Mouse (Mus musculus): Measurements from ENCODE around the gene Krtap5-3. TPM values are rescaled to one million over a fixed set of nuclear protein-coding genes. Genes with fewer than 3 reads are reported as not detected.
"Not testable (repeated sequence)": the region's sequence is repeated elsewhere in the genome, so short reads cannot be mapped to it uniquely, and the experiment has no call there.

Krtap5-3 gene
- not detected in 2 replicates for polyA plus RNA-seq (2014; fragmentation: Nextera tagmentation; extraction: Ambion mirVana)

DNA sequence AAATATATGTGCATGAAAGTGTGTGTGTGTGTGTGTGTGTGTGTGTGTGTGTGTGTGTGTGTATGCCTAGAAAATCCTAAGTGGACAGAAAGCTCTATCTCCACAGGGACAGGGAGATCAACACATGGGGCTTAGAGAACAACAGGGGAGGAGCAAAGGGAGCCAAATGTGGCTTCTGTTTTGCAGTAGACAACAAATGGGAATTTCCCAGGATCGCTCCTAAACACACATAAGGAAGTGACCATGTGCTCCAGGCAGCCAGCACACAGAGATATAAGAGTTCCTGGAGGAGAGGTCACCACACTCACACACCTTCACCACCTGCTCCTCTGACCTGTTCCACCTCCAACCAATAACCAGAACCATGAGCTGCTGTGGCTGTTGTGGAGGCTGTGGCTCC lies at the start of gene Krtap5-3:
TSS of gene Krtap5-3 (plus strand) at position 301 of the 400 bp plus-strand sequence.
- Histone ChIP-seq H3K9ac (replicated peaks; ENCODE audit: low read depth, low read length) (no peak within 1 kb of the TSS), H3K4me1 (ENCODE audit: control insufficient read depth, insufficient read depth, low read length) (no peaks in the 10 kb centered on the region), H3K4me2 (replicated peaks; ENCODE audit: low read depth, low read length) (no peak within 1 kb of the TSS), H3K4me3 (ENCODE audit: low read depth, low read length) (no peak within 1 kb of the TSS), H3K27me3 (ENCODE audit: control insufficient read depth, insufficient read depth, low read length) (no peaks in the 10 kb centered on the region), H3K9me3 (ENCODE audit: control insufficient read depth, low read depth, low read length) (no peaks in the 10 kb centered on the region), H3K36me3 (ENCODE audit: control insufficient read depth, insufficient read depth, low read length) (no peaks in the 10 kb centered on the region), H3K27ac (ENCODE audit: low read length) (no peak within 1 kb of the TSS)
- ATAC-seq (ENCODE audit: insufficient number of reproducible peaks, insufficient read depth, low FRiP score, low read depth), result no peak
- WGBS, result 50% methylated on average over 1 of the region's 1 CpGs

DNA sequence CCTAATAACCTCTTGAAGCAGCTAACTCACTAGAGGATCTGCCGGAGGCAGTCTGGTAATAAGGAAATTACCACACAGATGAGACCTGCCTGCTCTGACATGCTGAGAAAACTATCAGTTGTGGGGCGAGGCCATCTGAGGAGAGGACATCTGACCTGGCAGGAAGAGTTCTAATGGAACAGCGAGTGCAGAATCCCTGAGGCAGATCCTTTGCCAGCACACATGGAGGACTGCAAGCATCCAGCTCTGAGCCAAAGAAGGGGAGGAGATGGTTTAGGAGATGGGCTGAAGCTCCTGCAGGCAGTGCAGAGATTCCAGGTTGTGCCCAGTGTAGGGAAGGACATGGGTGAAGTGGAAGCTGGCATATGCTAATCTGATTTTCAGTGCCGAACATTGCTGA lies 49.0 kb upstream of the Krtap5-3 start:
- Histone ChIP-seq H3K9ac (replicated peaks; ENCODE audit: low read depth, low read length) (no peak overlapping the region), H3K36me3 (ENCODE audit: control insufficient read depth, insufficient read depth, low read length) (no peaks in the 10 kb centered on the region), H3K4me1 (ENCODE audit: control insufficient read depth, insufficient read depth, low read length) (no peaks in the 10 kb centered on the region), H3K4me3 (ENCODE audit: low read depth, low read length) (no peak overlapping the region), H3K27me3 (ENCODE audit: control insufficient read depth, insufficient read depth, low read length) (no peaks in the 10 kb centered on the region), H3K27ac (ENCODE audit: low read length) (no peak overlapping the region), H3K4me2 (replicated peaks; ENCODE audit: low read depth, low read length) (no peak overlapping the region), H3K9me3 (ENCODE audit: control insufficient read depth, low read depth, low read length) (no peaks in the 10 kb centered on the region)
- WGBS, result 76% methylated on average over 4 of the region's 4 CpGs
- no peak for ATAC-seq (ENCODE audit: insufficient number of reproducible peaks, insufficient read depth, low FRiP score, low read depth)

DNA sequence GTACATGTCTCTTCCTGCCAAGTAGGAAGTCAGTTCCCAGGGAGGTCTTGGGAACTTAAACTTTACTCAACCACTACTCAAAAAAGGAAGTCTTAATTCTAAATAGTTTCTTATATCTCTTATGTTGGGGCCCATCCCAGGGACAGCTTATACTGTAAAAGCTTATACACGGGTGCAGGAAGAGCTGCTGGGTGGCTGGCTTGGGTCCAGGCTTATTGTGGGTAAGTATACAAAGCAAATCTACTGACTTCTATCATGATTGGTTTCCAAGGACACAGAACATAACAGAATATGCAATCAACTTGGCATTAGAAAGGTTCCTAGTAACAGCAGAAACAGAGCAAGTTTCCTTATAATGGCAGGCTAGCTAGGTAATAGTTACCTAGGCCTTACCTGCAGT lies 45.9 kb upstream of the Krtap5-3 start:
- Histone ChIP-seq H3K9ac (replicated peaks; ENCODE audit: low read depth, low read length) (no peak overlapping the region), H3K27ac (ENCODE audit: low read length) (no peak overlapping the region), H3K4me1 (ENCODE audit: control insufficient read depth, insufficient read depth, low read length) (no peaks in the 10 kb centered on the region), H3K27me3 (ENCODE audit: control insufficient read depth, insufficient read depth, low read length) (no peaks in the 10 kb centered on the region), H3K4me2 (replicated peaks; ENCODE audit: low read depth, low read length) (no peak overlapping the region), H3K9me3 (ENCODE audit: control insufficient read depth, low read depth, low read length) (no peaks in the 10 kb centered on the region), H3K36me3 (ENCODE audit: control insufficient read depth, insufficient read depth, low read length) (no peaks in the 10 kb centered on the region), H3K4me3 (ENCODE audit: low read depth, low read length) (no peak overlapping the region)
- WGBS, result 47% methylated on average over 1 of the region's 1 CpGs
- ATAC-seq (ENCODE audit: insufficient number of reproducible peaks, insufficient read depth, low FRiP score, low read depth), result no peak

DNA sequence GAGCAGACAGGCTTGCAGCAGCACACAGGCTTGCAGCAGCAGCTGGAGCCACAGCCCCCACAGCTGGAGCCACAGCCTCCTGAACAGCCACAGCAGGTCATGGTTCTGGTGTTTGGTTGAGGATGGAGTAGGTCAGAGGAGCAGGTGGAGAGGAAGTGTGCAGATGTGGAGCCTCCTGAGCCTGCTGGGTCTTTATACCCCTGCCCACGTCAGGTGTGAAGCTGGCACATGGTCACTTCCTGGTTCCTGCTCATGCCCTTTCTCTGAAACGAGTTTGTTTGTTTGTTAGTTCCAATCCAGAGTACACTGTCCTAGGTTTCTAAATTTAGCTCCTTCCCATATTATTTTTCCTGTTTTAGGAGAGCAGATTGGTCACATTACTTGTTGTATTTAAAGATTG lies 44.2 kb upstream of the Krtap5-3 start, which contains the start of gene Gm29735:
TSS of gene Gm29735 (minus strand) at position 101 of the 400 bp plus-strand sequence.
- H3K4me1 ChIP-seq (ENCODE audit: control insufficient read depth, insufficient read depth, low read length); H3K9me3 ChIP-seq (ENCODE audit: control insufficient read depth, low read depth, low read length); H3K27me3 ChIP-seq (ENCODE audit: control insufficient read depth, insufficient read depth, low read length); H3K9ac ChIP-seq (replicated peaks; ENCODE audit: low read depth, low read length); ATAC-seq (ENCODE audit: insufficient number of reproducible peaks, insufficient read depth, low FRiP score, low read depth); H3K36me3 ChIP-seq (ENCODE audit: control insufficient read depth, insufficient read depth, low read length); H3K4me2 ChIP-seq (replicated peaks; ENCODE audit: low read depth, low read length); H3K4me3 ChIP-seq (ENCODE audit: low read depth, low read length); H3K27ac ChIP-seq (ENCODE audit: low read length): not testable (repeated sequence)
- WGBS, result 36% methylated on average over 2 of the region's 2 CpGs

DNA sequence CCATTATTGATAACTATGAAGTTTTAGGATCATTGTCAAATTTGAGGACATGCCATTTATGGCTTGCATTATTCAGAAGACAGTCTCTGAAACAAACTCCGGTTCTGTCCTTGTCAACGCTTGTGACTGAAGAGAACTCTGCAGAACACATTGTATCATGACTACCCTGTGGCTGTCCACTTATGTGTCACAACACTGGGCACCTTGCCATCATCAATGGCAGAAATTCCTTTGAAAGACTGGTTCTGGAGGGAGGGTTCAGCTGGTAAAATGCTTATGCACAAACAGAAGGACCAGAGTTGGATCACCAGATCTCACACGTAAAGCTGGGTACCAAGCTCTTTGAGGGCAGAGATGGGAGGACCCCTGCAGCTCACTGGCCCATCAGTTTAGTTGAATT lies 41.8 kb upstream of the Krtap5-3 start:
- no peak overlapping the region for H3K4me2 ChIP-seq (replicated peaks; ENCODE audit: low read depth, low read length)
- ATAC-seq (ENCODE audit: insufficient number of reproducible peaks, insufficient read depth, low FRiP score, low read depth), result no peak
- no peaks in the 10 kb centered on the region for H3K36me3 ChIP-seq (ENCODE audit: control insufficient read depth, insufficient read depth, low read length)
- H3K27ac ChIP-seq (ENCODE audit: low read length), result no peak overlapping the region
- no peak overlapping the region for H3K4me3 ChIP-seq (ENCODE audit: low read depth, low read length)
- 95% methylated on average over 3 of the region's 3 CpGs for whole genome bisulfite sequencing
- no peak overlapping the region for H3K9ac ChIP-seq (replicated peaks; ENCODE audit: low read depth, low read length)
- H3K4me1 ChIP-seq (ENCODE audit: control insufficient read depth, insufficient read depth, low read length), result no peaks in the 10 kb centered on the region
- no peaks in the 10 kb centered on the region for H3K27me3 ChIP-seq (ENCODE audit: control insufficient read depth, insufficient read depth, low read length)
- H3K9me3 ChIP-seq (ENCODE audit: control insufficient read depth, low read depth, low read length), result no peaks in the 10 kb centered on the region

DNA sequence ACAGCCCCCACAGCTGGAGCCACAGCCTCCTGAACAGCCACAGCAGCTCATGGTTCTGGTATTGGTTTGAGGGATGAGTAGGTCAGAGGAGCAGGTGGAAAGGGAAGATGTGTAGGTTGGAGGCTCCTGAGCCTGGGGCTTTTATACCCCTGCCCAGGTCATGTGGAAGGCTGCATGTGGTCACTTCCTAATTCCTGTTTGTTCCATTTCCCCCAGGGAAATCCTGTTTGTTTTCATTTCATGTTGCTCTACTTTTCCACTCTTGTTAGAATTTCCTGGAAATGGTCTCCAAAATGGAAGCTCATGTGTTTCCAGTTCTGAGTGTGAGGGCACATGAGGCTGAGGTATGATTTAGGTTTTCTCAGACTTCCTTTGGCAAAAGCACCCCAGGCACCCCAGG lies 35.5 kb upstream of the Krtap5-3 start, which contains the start of gene Gm4553:
TSS of gene Gm4553 (minus strand) at position 101 of the 400 bp plus-strand sequence.
- H3K4me1 ChIP-seq (ENCODE audit: control insufficient read depth, insufficient read depth, low read length); H3K9ac ChIP-seq (replicated peaks; ENCODE audit: low read depth, low read length); H3K9me3 ChIP-seq (ENCODE audit: control insufficient read depth, low read depth, low read length); H3K27ac ChIP-seq (ENCODE audit: low read length); ATAC-seq (ENCODE audit: insufficient number of reproducible peaks, insufficient read depth, low FRiP score, low read depth); H3K27me3 ChIP-seq (ENCODE audit: control insufficient read depth, insufficient read depth, low read length); H3K4me2 ChIP-seq (replicated peaks; ENCODE audit: low read depth, low read length); H3K36me3 ChIP-seq (ENCODE audit: control insufficient read depth, insufficient read depth, low read length); H3K4me3 ChIP-seq (ENCODE audit: low read depth, low read length): not testable (repeated sequence)

DNA sequence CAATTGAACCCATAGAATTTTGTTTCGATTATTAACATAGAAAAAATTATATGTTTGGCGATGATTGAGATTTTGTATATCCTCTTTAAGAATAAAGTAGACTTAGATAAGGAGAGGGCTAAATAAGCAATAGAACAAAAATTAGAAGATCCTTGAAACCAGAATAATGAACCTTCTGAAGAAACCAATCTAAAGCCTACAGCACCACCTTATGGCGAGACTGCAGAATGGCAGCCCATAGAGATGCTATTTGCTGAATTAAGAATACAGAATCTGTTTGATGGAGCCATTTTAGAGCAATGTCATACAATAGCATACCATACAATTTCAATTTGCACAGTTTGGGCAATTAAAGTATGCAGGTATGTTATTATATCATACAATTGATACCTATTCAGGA lies 31.3 kb upstream of the Krtap5-3 start:
- H3K36me3 ChIP-seq (ENCODE audit: control insufficient read depth, insufficient read depth, low read length), result no peaks in the 10 kb centered on the region
- no peak overlapping the region for H3K27ac ChIP-seq (ENCODE audit: low read length)
- H3K9me3 ChIP-seq (ENCODE audit: control insufficient read depth, low read depth, low read length), result no peaks in the 10 kb centered on the region
- no peak overlapping the region for H3K9ac ChIP-seq (replicated peaks; ENCODE audit: low read depth, low read length)
- no peak overlapping the region for H3K4me3 ChIP-seq (ENCODE audit: low read depth, low read length)
- whole genome bisulfite sequencing, result 47% methylated on average over 3 of the region's 3 CpGs
- no peak for ATAC-seq (ENCODE audit: insufficient number of reproducible peaks, insufficient read depth, low FRiP score, low read depth)
- no peak overlapping the region for H3K4me2 ChIP-seq (replicated peaks; ENCODE audit: low read depth, low read length)
- no peaks in the 10 kb centered on the region for H3K4me1 ChIP-seq (ENCODE audit: control insufficient read depth, insufficient read depth, low read length)
- H3K27me3 ChIP-seq (ENCODE audit: control insufficient read depth, insufficient read depth, low read length), result no peaks in the 10 kb centered on the region

DNA sequence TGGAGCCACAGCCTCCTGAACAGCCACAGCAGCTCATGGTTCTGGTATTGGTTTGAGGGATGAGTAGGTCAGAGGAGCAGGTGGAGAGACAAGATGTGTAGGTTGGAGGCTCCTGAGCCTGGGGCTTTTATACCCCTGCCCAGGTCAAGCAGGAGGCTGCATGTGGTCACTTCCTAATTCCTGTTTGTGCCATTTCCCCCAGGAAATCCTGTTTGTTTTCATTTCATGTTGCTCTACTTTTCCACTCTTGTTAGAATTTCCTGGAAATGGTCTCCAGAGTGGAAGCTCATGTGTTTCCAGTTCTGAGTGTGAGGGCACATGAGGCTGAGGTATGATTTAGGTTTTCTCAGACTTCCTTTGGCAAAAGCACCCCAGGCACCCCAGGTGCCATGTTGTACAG lies 25.3 kb upstream of the Krtap5-3 start, which contains the start of gene Krtap5-2:
TSS of gene Krtap5-2 (minus strand) at position 101 of the 400 bp plus-strand sequence.
- ATAC-seq (ENCODE audit: insufficient number of reproducible peaks, insufficient read depth, low FRiP score, low read depth); H3K27me3 ChIP-seq (ENCODE audit: control insufficient read depth, insufficient read depth, low read length); H3K9me3 ChIP-seq (ENCODE audit: control insufficient read depth, low read depth, low read length); H3K4me1 ChIP-seq (ENCODE audit: control insufficient read depth, insufficient read depth, low read length); H3K4me3 ChIP-seq (ENCODE audit: low read depth, low read length); H3K9ac ChIP-seq (replicated peaks; ENCODE audit: low read depth, low read length); H3K4me2 ChIP-seq (replicated peaks; ENCODE audit: low read depth, low read length); H3K36me3 ChIP-seq (ENCODE audit: control insufficient read depth, insufficient read depth, low read length); H3K27ac ChIP-seq (ENCODE audit: low read length): not testable (repeated sequence)

DNA sequence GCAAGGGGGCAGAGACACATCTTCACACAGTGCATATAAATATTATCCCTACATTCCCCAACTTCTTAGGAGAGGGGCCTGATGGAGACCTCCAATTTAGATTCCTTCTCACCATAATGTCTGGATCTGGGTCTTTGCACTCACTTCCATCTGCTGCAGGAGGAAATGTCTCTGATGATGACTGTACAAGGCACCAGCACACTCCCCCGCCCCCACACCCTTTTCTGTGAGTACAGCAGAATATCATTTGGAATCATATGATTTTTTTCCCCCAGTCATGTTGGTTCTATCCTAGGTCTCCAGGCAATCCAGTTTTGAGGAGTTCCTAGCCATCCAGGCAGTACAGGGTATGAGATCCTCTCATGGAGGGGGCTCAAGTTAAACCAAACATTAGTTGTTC lies 22.5 kb upstream of the Krtap5-3 start:
- Histone ChIP-seq H3K9ac (replicated peaks; ENCODE audit: low read depth, low read length) (no peak overlapping the region), H3K4me3 (ENCODE audit: low read depth, low read length) (no peak overlapping the region), H3K27me3 (ENCODE audit: control insufficient read depth, insufficient read depth, low read length) (no peaks in the 10 kb centered on the region), H3K27ac (ENCODE audit: low read length) (no peak overlapping the region), H3K4me2 (replicated peaks; ENCODE audit: low read depth, low read length) (no peak overlapping the region), H3K36me3 (ENCODE audit: control insufficient read depth, insufficient read depth, low read length) (no peaks in the 10 kb centered on the region), H3K9me3 (ENCODE audit: control insufficient read depth, low read depth, low read length) (no peaks in the 10 kb centered on the region), H3K4me1 (ENCODE audit: control insufficient read depth, insufficient read depth, low read length) (no peaks in the 10 kb centered on the region)
- no peak for ATAC-seq (ENCODE audit: insufficient number of reproducible peaks, insufficient read depth, low FRiP score, low read depth)
- 81% methylated on average over 1 of the region's 1 CpGs for WGBS

Measured in stomach, embryonic 14.5 days (tissue).